Mouse (Mus musculus) brain, embryonic 14.5 days (tissue): ENCODE data around the gene Ppp1r36.

Source experiments
- CTCF ChIP-seq: fragments of 200-500 bp; IDR thresholded peaks from 2 replicates; pipeline ENCODE4 v1.5.1; 2012; ENCODE audit warnings: inconsistent platforms, mild to moderate bottlenecking, moderate library complexity, borderline replicate concordance; ENCODE audit not compliant: insufficient read depth, insufficient read length; ENCODE audit errors: extremely low read depth
- POLR2A ChIP-seq: fragments of 200-500 bp; IDR thresholded peaks from 2 replicates; pipeline ENCODE4 v1.6.1; 2012; ENCODE audit warnings: mild to moderate bottlenecking, inconsistent platforms, borderline replicate concordance; ENCODE audit not compliant: poor library complexity, insufficient read depth, insufficient read length, severe bottlenecking; ENCODE audit errors: extremely low read depth

DNA sequence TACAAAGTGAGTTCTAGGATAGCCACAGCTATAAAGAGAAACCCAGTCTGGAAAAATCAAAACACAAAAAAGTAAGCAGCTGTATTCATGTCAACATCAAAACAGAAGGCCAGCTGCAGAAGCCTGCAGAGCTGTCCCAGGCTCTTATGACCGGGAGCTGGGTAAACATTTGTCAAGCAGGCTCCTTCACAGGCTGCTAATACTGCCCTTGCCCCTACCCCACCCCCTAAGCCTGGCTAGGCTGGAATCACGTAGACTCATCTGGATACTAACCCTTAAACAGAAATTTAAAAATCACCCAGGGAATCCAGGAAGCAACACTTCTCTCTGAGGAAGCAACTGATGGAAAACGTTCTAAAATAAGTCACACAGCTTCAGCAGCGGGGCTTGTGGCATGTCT lies 67.5 kb downstream of the Ppp1r36 start:
- TF ChIP-seq POLR2A (no peak), CTCF (no peak)
